Mouse (Mus musculus): ENCODE results near the gene Neurl4. TPM values are rescaled to one million over a fixed set of nuclear protein-coding genes. Genes with fewer than 3 reads are reported as not detected.
A peak's percentile ranks its signal among the peaks of the same experiment; 100 is the strongest.

The Neurl4 gene
- total RNA-seq, 2 experiments from 2014 or later: 42.1 to 48.0 TPM

DNA sequence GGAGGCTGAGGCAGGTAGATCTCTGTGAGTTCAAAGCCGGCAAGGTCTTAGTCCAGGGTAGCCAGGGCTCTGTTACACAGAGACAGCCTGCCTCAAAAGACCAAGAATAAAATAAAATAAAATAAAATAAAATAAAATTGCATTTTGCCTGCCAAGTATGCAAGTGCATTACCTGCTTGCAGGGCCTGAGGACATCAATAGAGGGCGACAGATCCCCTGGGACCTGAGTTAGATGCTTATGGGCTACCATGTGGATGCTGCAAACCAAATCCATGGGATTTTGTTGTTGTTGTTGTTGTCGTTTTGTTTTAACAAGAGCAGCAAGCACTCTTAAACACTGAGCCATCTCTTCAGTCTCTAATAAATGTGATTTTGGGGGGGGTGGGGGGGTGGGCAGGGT lies 31.4 kb downstream of the Neurl4 start:
- DNase-seq: no peak

- DNase-seq: no peak
Observed at GRCm38 (mm10) chr11:69933066-69933465, 32.2 kb downstream of the Neurl4 start.

DNA sequence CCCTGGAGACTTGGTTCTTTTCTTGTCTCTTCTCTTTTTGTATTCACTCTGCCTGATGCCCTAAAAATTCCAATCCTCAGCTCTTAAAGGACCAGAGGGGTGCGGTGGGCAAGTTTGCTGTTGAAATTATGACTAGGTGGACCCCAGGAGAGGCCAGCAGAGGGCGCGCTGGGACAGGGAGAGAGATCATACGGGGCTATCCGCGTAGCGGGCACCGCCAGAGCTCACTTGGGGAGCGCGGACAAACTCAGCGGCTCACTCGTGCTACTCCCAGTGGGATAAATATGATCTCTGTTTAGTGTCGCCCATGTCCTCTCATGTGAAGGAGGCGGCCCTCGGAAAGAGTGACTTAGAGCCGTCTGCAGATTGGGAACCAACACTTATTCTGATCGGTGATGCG lies 33.3 kb downstream of the Neurl4 start:
- peak; percentile 91 to 99 for DNase-seq

GRCm38 (mm10) chr11:69934681-69935080 lies 33.8 kb downstream of the Neurl4 start:
- no peak for DNase-seq

DNA sequence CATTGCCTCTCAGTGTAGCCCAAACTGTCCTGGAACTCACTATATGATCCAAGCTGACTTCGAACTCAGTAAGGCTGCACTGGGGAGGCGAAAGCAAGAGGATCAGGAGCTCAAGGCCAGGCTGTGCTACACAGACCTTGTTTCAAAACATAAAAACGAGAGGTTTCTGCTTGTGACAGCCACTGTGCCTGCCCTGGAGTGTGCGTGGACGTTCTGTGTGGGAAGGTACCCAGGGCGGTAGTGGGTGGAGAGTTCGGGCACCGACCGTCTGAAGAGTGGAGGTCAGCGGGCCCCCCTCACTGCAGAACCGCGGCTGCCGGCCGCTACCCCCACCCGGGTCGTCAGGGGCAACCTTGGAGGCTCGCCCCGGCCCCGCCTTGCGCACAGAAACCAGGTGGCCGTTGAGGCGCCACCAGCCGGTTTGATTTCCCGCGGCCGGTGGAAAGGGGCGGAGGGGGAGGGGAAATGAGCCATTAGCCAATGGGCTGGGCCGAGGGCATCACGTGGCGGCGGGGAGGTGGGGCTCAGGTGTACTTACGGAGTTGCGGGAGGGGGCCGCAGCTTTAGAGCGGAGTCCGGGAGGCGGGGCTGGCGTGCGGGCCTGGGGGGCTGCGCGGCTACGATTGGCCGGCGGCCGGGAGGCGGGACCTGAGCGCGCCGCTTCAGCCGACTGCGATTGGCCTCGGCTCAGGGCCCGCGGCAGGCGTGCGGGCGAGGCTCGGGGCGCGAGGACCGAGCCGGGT lies 34.4 kb downstream of the Neurl4 start, which contains the start of gene Ybx2:
TSS of gene Ybx2 (plus strand) at position 660 of the 743 bp plus-strand sequence.
- peak; percentile 89 to 91 for DNase-seq

GRCm38 (mm10) chr11:69936156-69936555 lies 35.3 kb downstream of the Neurl4 start:
- no peak for DNase-seq

DNA sequence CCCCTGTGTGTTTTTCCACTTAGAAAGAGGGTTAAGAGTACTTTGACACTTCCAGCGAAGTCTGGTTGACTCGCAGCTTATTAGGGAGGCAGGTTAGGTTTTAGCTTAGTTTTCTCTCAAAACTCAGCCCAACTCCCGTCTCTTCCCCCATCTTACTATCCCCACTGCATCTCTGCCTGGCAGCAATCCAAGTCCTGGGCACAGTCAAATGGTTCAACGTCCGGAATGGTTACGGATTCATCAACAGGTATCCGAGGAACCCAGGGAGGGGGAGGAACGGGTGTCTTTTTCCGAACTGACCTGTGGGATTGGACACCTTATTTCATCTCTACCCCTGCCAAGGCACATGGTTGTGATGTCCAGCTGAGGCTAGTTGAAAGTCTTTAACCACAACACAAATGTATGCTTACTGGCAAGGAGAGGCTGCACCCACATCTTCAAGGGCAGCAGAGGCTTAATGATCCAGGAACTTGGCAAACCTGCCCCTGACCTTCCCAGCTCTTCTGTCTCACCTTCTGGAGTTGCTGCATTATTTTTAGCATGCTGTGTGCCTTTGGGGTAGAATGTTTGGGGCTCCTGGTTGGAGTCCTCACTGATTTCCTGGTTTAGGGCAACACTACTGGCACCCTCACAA lies 36.0 kb downstream of the Neurl4 start:
- peak in 1 of 2 experiments; percentile 60 for DNase-seq

- peak; percentile 71 to 76 for DNase-seq
Observed at GRCm38 (mm10) chr11:69937385-69937784, 36.5 kb downstream of the Neurl4 start.

GRCm38 (mm10) chr11:69937834-69938233 lies 37.0 kb downstream of the Neurl4 start:
- DNase-seq: no peak

- no peak for DNase-seq
Observed at GRCm38 (mm10) chr11:69938401-69938979, 37.6 kb downstream of the Neurl4 start.

GRCm38 (mm10) chr11:69939181-69939580 lies 38.3 kb downstream of the Neurl4 start:
- DNase-seq: peak; percentile 31 to 33

DNA sequence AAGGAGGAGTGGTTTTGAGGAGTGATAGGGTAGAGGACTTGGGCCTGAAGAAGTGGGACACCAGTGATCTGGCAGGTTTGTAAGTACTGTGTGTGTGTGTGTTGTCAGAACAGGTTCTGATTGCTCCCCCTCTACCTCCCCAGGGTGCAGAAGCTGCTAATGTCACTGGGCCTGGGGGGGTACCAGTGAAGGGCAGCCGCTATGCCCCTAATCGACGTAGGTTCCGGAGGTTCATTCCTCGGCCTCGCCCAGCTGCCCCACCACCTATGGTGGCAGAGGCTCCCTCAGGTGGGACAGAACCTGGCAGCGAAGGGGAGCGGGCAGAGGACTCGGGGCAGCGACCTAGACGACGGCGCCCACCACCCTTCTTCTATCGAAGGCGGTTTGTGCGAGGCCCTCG lies 38.9 kb downstream of the Neurl4 start:
- DNase-seq: no peak

GRCm38 (mm10) chr11:69940962-69941361 lies 40.1 kb downstream of the Neurl4 start:
- DNase-seq: peak in 1 of 2 experiments; percentile 21

- peak in 1 of 2 experiments; percentile 26 for DNase-seq
Observed at GRCm38 (mm10) chr11:69945216-69945615, 44.3 kb downstream of the Neurl4 start.

- DNase-seq: no peak
Observed at GRCm38 (mm10) chr11:69945997-69946891, 45.4 kb downstream of the Neurl4 start.

- peak; percentile 66 to 83 for DNase-seq
Observed at GRCm38 (mm10) chr11:69947337-69948065, 46.6 kb downstream of the Neurl4 start.

GRCm38 (mm10) chr11:69948066-69948762 lies 47.3 kb downstream of the Neurl4 start, which contains the start of gene Slc2a4:
Gene Slc2a4 (minus strand): TSS chr11:69948188.
- DNase-seq: peak; percentile 94

- DNase-seq: peak; percentile 90 to 96
Observed at GRCm38 (mm10) chr11:69948763-69949150, 47.9 kb downstream of the Neurl4 start.

DNA sequence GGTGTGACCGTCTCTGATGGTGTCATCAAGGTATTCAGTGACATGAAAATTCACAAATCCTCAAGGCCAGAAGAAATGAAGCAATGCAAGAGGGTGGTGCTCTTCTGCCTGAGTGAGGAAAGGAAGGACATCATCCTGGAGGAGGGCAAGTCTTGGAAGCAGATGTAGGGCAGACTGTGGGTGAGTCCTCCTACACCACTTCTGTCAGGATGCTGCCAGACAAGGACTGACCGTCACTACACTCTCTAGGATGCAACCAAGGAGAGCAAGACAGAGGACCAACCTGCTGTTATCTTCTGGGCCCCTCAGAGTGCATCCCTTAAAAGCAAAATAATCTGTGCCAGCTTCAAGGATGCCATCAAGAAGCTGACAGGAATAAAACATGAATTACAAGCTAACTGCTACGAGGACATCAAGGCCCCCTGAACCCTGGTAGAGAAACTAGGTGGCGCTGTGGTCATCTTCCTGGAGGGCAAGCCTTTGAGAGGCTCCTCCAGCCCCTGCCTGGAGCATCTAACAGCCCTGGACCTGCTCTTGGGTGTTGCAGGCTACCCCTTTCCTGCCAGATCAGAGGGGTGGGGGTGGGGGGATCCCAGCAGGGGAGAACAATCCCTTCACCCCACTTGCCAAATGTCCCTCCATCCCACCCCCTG lies 50.1 kb downstream of the Neurl4 start:
- DNase-seq: no peak

GRCm38 (mm10) chr11:69952274-69952673 lies 51.4 kb downstream of the Neurl4 start:
- DNase-seq: no peak
